19 mouse cellular contexts compared by ENCODE assay signal in the genomic region with DNA sequence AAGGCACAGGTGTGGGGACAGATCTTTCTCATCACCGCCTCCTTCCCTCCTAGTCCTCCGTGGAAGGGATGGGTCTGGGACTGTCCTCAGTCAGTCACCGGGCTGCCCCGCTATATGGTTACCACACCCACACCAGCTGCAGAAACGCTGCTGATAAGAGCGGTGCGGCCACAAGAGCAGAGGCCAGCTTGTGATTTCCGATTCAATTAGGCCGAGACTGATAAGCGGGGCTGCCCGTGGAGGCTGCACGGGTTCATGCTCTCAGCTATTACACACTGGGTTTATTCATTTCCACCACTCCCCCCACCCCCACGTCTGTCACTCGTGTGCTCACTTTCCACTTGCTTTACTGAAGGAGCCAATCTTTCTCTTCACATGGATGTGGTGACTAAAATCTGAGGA. TPM values are rescaled to one million over a fixed set of nuclear protein-coding genes. Genes with fewer than 3 reads are reported as not detected.
A peak's percentile ranks its signal among the peaks of the same experiment; 100 is the strongest.
DNase-seq lines count a peak whose midpoint lies in the region; ATAC-seq and TF ChIP-seq lines count a peak whose summit lies in the region.
"Had no signal": no experiment of that assay in that cellular context is flagged by ENCODE, and none has a peak within 500 bp of the region (broad histone marks: within the 10 kb centered on the region; RNA-seq: fewer than 3 reads in every experiment).

No protein-coding gene starts in this region.

- H3K4me2 ChIP-seq in heart, embryonic 16.5 days (ENCODE audit: low read depth, low read length), result peak overlapping the region; percentile 50
- no peak overlapping the region for H3K4me2 ChIP-seq in liver, embryonic 12.5 days
- H3K4me2 ChIP-seq: forebrain, embryonic 12.5 days; midbrain, embryonic 12.5 days; neural tube, embryonic 12.5 days had no signal

- H3K9me3 ChIP-seq in heart, embryonic 16.5 days (replicated peaks; ENCODE audit: control insufficient read depth, low read length), result no peaks in the 10 kb centered on the region
- H3K9me3 ChIP-seq in G1E (replicated peaks), result no peaks in the 10 kb centered on the region
- H3K9me3 ChIP-seq in liver, embryonic 12.5 days (replicated peaks), result no peaks in the 10 kb centered on the region
- H3K9me3 ChIP-seq: forebrain, embryonic 12.5 days; midbrain, embryonic 12.5 days; neural tube, embryonic 12.5 days had no signal

- 0 out of 2 replicates have a peak overlapping the region, but pooled peaks have one; percentile 1 for H3K4me3 ChIP-seq in heart, embryonic 16.5 days (ENCODE audit: low read length)
- peak overlapping the region; percentile 39; the same call in 1 of the 2 replicates for H3K4me3 ChIP-seq in G1E (ENCODE audit: low read depth, low read length)
- no peak overlapping the region for H3K4me3 ChIP-seq in liver, embryonic 12.5 days
- H3K4me3 ChIP-seq: forebrain, embryonic 12.5 days; midbrain, embryonic 12.5 days; neural tube, embryonic 12.5 days had no signal

- no peaks in the 10 kb centered on the region for H3K36me3 ChIP-seq in heart, embryonic 16.5 days (ENCODE audit: control insufficient read depth, insufficient read depth)
- H3K36me3 ChIP-seq in G1E (replicated peaks), result no peaks in the 10 kb centered on the region
- H3K36me3 ChIP-seq in liver, embryonic 12.5 days, result no peaks in the 10 kb centered on the region
- H3K36me3 ChIP-seq: forebrain, embryonic 12.5 days; midbrain, embryonic 12.5 days; neural tube, embryonic 12.5 days had no signal

- DNase-seq in heart, postnatal 36 days, result no peak
- peak; percentile 86 for DNase-seq in 416B (ENCODE audit: low read depth)
- peak; percentile 6 for DNase-seq in G1E (ENCODE audit: low spot score)
- no peak for DNase-seq in yolk sac, embryonic 10.5 days (ENCODE audit: low spot score)
- no peak for DNase-seq in ovary, postnatal 14 days (ENCODE audit: low spot score)
- no peak for DNase-seq in gastrocnemius, postnatal 25 days
- DNase-seq: adrenal gland, adult 8-10 months; cerebellum, postnatal 14 days; kidney, postnatal 36 days; spleen, adult 18-20 months; thymus, adult 18-20 months had no signal

- no peak for TF ChIP-seq CTCF in G1E (IDR thresholded peaks at IDR 0.05; ENCODE audit: low read depth, low read length)

- H3K27ac ChIP-seq in heart, embryonic 16.5 days (ENCODE audit: low read length), result no peak overlapping the region
- no peak overlapping the region for H3K27ac ChIP-seq in liver, embryonic 12.5 days
- H3K27ac ChIP-seq: forebrain, embryonic 12.5 days; midbrain, embryonic 12.5 days; neural tube, embryonic 12.5 days had no signal

- 15% methylated on average over 14 of the region's 14 CpGs for WGBS in heart, embryonic 16.5 days
- WGBS in liver, embryonic 12.5 days (ENCODE audit: insufficient replicate concordance), result 7% methylated on average over 14 of the region's 14 CpGs

- peak; percentile 35 for ATAC-seq in heart, embryonic 16.5 days (replicated peaks; ENCODE audit: extremely low read depth, insufficient read depth, low FRiP score)
- peak; percentile 90 for ATAC-seq in G1E (ENCODE audit: extremely low read depth, insufficient number of reproducible peaks, low FRiP score, poor library complexity, severe bottlenecking)
- ATAC-seq in liver, embryonic 12.5 days, result peak; percentile 62
- ATAC-seq: hindbrain, embryonic 16.5 days had no signal

- H3K4me1 ChIP-seq in heart, embryonic 16.5 days (ENCODE audit: control insufficient read depth, insufficient read depth, low read length), result peaks cover 11% of the 10 kb centered on the region
- peaks cover 24% of the 10 kb centered on the region for H3K4me1 ChIP-seq in G1E (ENCODE audit: insufficient read depth, low read depth, low read length)
- H3K4me1 ChIP-seq in liver, embryonic 12.5 days, result peaks cover 12% of the 10 kb centered on the region
- H3K4me1 ChIP-seq: forebrain, embryonic 12.5 days; midbrain, embryonic 12.5 days; neural tube, embryonic 12.5 days had no signal

- peaks cover 3% of the 10 kb centered on the region; the same call in 1 of the 2 replicates for H3K27me3 ChIP-seq in heart, embryonic 16.5 days (ENCODE audit: control insufficient read depth, insufficient read depth, low read length)
- H3K27me3 ChIP-seq in G1E (ENCODE audit: insufficient read depth, low read length), result peaks cover 25% of the 10 kb centered on the region
- peaks cover 39% of the 10 kb centered on the region for H3K27me3 ChIP-seq in liver, embryonic 12.5 days (replicated peaks)
- H3K27me3 ChIP-seq: forebrain, embryonic 12.5 days; midbrain, embryonic 12.5 days; neural tube, embryonic 12.5 days had no signal

- H3K9ac ChIP-seq in heart, embryonic 16.5 days (ENCODE audit: low read length), result 0 out of 2 replicates have a peak overlapping the region, but pooled peaks have one; percentile 3
- no peak overlapping the region for H3K9ac ChIP-seq in liver, embryonic 12.5 days
- H3K9ac ChIP-seq: forebrain, embryonic 12.5 days; midbrain, embryonic 12.5 days; neural tube, embryonic 12.5 days had no signal

- intact Hi-C loops in heart, postnatal 36 days (cut with DNase I), result no loop called here

RNA-seq across cellular contexts. Expression of a gene that starts 1.9 kb away (rescaled TPM):
- polyA plus RNA-seq in heart, embryonic 16.5 days (2015; fragmentation: Nextera tagmentation; extraction: Ambion mirVana), result 5.6 and 7.7 TPM in 2 replicates
- 1 to 10 TPM; 4.6 to 6.3 TPM for total RNA-seq in heart, postnatal 36 days (2021)
- total RNA-seq in G1E (2014; fragmentation: Nextera tagmentation), result not detected in 2 replicates
- 4.7 and 5.3 TPM in 2 replicates for total RNA-seq in G1E (2017)
- 0.04 TPM in 1 of 2 replicates, not detected in the other for polyA plus RNA-seq in G1E (2012)
- 1.4 and 1.8 TPM in 2 replicates for polyA plus RNA-seq in liver, embryonic 12.5 days (2016; fragmentation: Nextera tagmentation; extraction: Ambion mirVana)
- 1 to 10 TPM; 1.5 to 3.4 TPM for total RNA-seq in gastrocnemius, postnatal 25 days (2021)

RNA-seq across cellular contexts. Expression of a gene that starts 55.0 kb away (rescaled TPM):
- 0.17 and 0.39 TPM in 2 replicates for polyA plus RNA-seq in heart, embryonic 16.5 days (2015; fragmentation: Nextera tagmentation; extraction: Ambion mirVana)
- total RNA-seq in heart, postnatal 36 days (2021), result not detected
- not detected in 2 replicates for total RNA-seq in G1E (2014; fragmentation: Nextera tagmentation)
- total RNA-seq in G1E (2017), result 0.23 and 0.27 TPM in 2 replicates
- polyA plus RNA-seq in G1E (2012), result not detected in 2 replicates
- not detected in 2 replicates for polyA plus RNA-seq in liver, embryonic 12.5 days (2016; fragmentation: Nextera tagmentation; extraction: Ambion mirVana)
- not detected for total RNA-seq in gastrocnemius, postnatal 25 days (2021)
- total RNA-seq: left cerebral cortex, adult 18-20 months; liver, adult 2 months had no signal
- polyA plus RNA-seq: forebrain, embryonic 12.5 days; midbrain, embryonic 12.5 days; neural tube, embryonic 12.5 days had no signal

Comparison
In these comparisons a context has a peak if more than half of its experiments do, and no peak if none do; other contexts are left out.
1. ATAC-seq: peak in every context shown above with its lines; median percentile 90 in G1E; 62 in liver, embryonic 12.5 days; 35 in heart, embryonic 16.5 days.
2. DNase-seq: peak in 416B (single experiment) and G1E (single experiment); none in heart, postnatal 36 days (0 of 2), yolk sac, embryonic 10.5 days (single experiment), ovary, postnatal 14 days (single experiment) and gastrocnemius, postnatal 25 days (single experiment).